Comparison of ENCODE assay signal across 13 mouse cellular contexts in genomic region chr6:95334781-95335180, GRCm38 (mm10). TPM values are rescaled to one million over a fixed set of nuclear protein-coding genes. Genes with fewer than 3 reads are reported as not detected.
A peak's percentile ranks its signal among the peaks of the same experiment; 100 is the strongest.
DNase-seq lines count a peak whose midpoint lies in the region.
"Had no signal": no experiment of that assay in that cellular context is flagged by ENCODE, and none has a peak within 500 bp of the region (broad histone marks: within the 10 kb centered on the region; RNA-seq: fewer than 3 reads in every experiment).

No protein-coding gene starts in this region.

- DNase-seq in layer of hippocampus, adult 9-10 months (ENCODE audit: low spot score), result peak; percentile 20
- DNase-seq in layer of hippocampus, postnatal 25 days (ENCODE audit: extremely low spot score in 1 of 2, low spot score in 1 of 2), result no peak
- peak; percentile 14 for DNase-seq in right cerebral cortex, adult 18-20 months
- DNase-seq in right cerebral cortex, postnatal 4 days, result no peak
- DNase-seq in frontal cortex, postnatal 36 days (ENCODE audit: low spot score in 2 of 2), result peak; percentile 6 to 11
- peak; percentile 2 for DNase-seq in skeletal muscle tissue, adult 2 months (ENCODE audit: low read depth, low spot score)
- DNase-seq in cerebellum, adult 8-10 months, result no peak
- DNase-seq: cerebellum, adult 9-11 months; gastrocnemius, postnatal 10 days; liver, embryonic 13.5 days; retina, postnatal 1 day; thymus, postnatal 4 days had no signal

RNA-seq across cellular contexts. Expression of gene Gm10234, which starts 12.9 kb away (rescaled TPM):
- total RNA-seq in layer of hippocampus, postnatal 25 days (2021), result not detected
- total RNA-seq: gastrocnemius, postnatal 10 days; layer of hippocampus, postnatal 36 days had no signal

Comparison
In these comparisons a context has a peak if more than half of its experiments do, and no peak if none do; other contexts are left out.
1. DNase-seq: peak in layer of hippocampus, adult 9-10 months (single experiment), right cerebral cortex, adult 18-20 months (single experiment), frontal cortex, postnatal 36 days (2 of 2) and skeletal muscle tissue, adult 2 months (single experiment); none in layer of hippocampus, postnatal 25 days (0 of 2), right cerebral cortex, postnatal 4 days (single experiment) and cerebellum, adult 8-10 months (single experiment).